Mouse (Mus musculus): Measurements from ENCODE around the gene Cbfa2t3. TPM values are rescaled to one million over a fixed set of nuclear protein-coding genes. Genes with fewer than 3 reads are reported as not detected.

Gene Cbfa2t3
- polyA plus RNA-seq, 1 experiment from 2014 or later: 1.8 TPM

- no peak overlapping the region for H3K4me3 ChIP-seq (ENCODE audit: low read depth, low read length)
- no peaks in the 10 kb centered on the region for H3K9me3 ChIP-seq (ENCODE audit: control insufficient read depth, low read length)
- H3K4me2 ChIP-seq (replicated peaks; ENCODE audit: low read depth): no peak overlapping the region
- WGBS: 42% methylated on average over 12 of the region's 12 CpGs
- H3K36me3 ChIP-seq (ENCODE audit: control insufficient read depth, insufficient read depth, low read length): no peaks in the 10 kb centered on the region
- DNase-seq (ENCODE audit: low spot score) (no peak), ATAC-seq (ENCODE audit: low FRiP score, low TSS enrichment) (no peak)
- H3K27me3 ChIP-seq (ENCODE audit: control insufficient read depth, insufficient read depth, low read length): no peaks in the 10 kb centered on the region
- H3K4me1 ChIP-seq (replicated peaks; ENCODE audit: control insufficient read depth, insufficient read depth): no peaks in the 10 kb centered on the region
- no peak overlapping the region for H3K27ac ChIP-seq (replicated peaks)
- no peak for TF ChIP-seq CTCF (IDR thresholded peaks at IDR 0.05; ENCODE audit: low read depth)
- TF ChIP-seq EP300 (optimal IDR thresholded peaks at IDR 0.05): no peak
- no peak overlapping the region for H3K9ac ChIP-seq (ENCODE audit: low read length)
Observed at GRCm38 (mm10) chr8:122705901-122706561, 7.1 kb upstream of the Cbfa2t3 start.

GRCm38 (mm10) chr8:122704612-122705011, 5.7 kb upstream of the Cbfa2t3 start:
- H3K9me3 ChIP-seq (ENCODE audit: control insufficient read depth, low read length): no peaks in the 10 kb centered on the region
- no peak overlapping the region for H3K27ac ChIP-seq (replicated peaks)
- no peak for TF ChIP-seq EP300 (optimal IDR thresholded peaks at IDR 0.05)
- no peak for TF ChIP-seq CTCF (IDR thresholded peaks at IDR 0.05; ENCODE audit: low read depth)
- H3K4me2 ChIP-seq (replicated peaks; ENCODE audit: low read depth): no peak overlapping the region
- no peaks in the 10 kb centered on the region for H3K36me3 ChIP-seq (ENCODE audit: control insufficient read depth, insufficient read depth, low read length)
- no peaks in the 10 kb centered on the region for H3K27me3 ChIP-seq (ENCODE audit: control insufficient read depth, insufficient read depth, low read length)
- no peaks in the 10 kb centered on the region for H3K4me1 ChIP-seq (replicated peaks; ENCODE audit: control insufficient read depth, insufficient read depth)
- no peak for ATAC-seq (ENCODE audit: low FRiP score, low TSS enrichment)
- WGBS: 81% methylated on average over 3 of the region's 3 CpGs
- DNase-seq (ENCODE audit: low spot score): no peak
- H3K4me3 ChIP-seq (ENCODE audit: low read depth, low read length): no peak overlapping the region
- no peak overlapping the region for H3K9ac ChIP-seq (ENCODE audit: low read length)

- TF ChIP-seq CTCF (IDR thresholded peaks at IDR 0.05; ENCODE audit: low read depth): no peak
- TF ChIP-seq EP300 (optimal IDR thresholded peaks at IDR 0.05): no peak
- Histone ChIP-seq H3K4me3 (ENCODE audit: low read depth, low read length) (no peak overlapping the region), H3K4me2 (replicated peaks; ENCODE audit: low read depth) (no peak overlapping the region), H3K9ac (ENCODE audit: low read length) (no peak overlapping the region), H3K9me3 (ENCODE audit: control insufficient read depth, low read length) (no peaks in the 10 kb centered on the region), H3K27me3 (ENCODE audit: control insufficient read depth, insufficient read depth, low read length) (no peaks in the 10 kb centered on the region), H3K36me3 (ENCODE audit: control insufficient read depth, insufficient read depth, low read length) (no peaks in the 10 kb centered on the region), H3K27ac (replicated peaks) (no peak overlapping the region), H3K4me1 (replicated peaks; ENCODE audit: control insufficient read depth, insufficient read depth) (no peaks in the 10 kb centered on the region)
- WGBS: 84% methylated on average over 6 of the region's 6 CpGs
- no peak for DNase-seq (ENCODE audit: low spot score)
- ATAC-seq (ENCODE audit: low FRiP score, low TSS enrichment): no peak
Observed at GRCm38 (mm10) chr8:122702957-122703356, 4.0 kb upstream of the Cbfa2t3 start.

- H3K4me1 ChIP-seq (replicated peaks; ENCODE audit: control insufficient read depth, insufficient read depth): no peaks in the 10 kb centered on the region
- peak overlapping the region; percentile 35; the same call in 1 of the 2 replicates for H3K27ac ChIP-seq (replicated peaks)
- no peaks in the 10 kb centered on the region for H3K9me3 ChIP-seq (ENCODE audit: control insufficient read depth, low read length)
- H3K9ac ChIP-seq (ENCODE audit: low read length): no peak overlapping the region
- TF ChIP-seq EP300 (optimal IDR thresholded peaks at IDR 0.05) (no peak), CTCF (IDR thresholded peaks at IDR 0.05; ENCODE audit: low read depth) (no peak)
- H3K27me3 ChIP-seq (ENCODE audit: control insufficient read depth, insufficient read depth, low read length): no peaks in the 10 kb centered on the region
- DNase-seq (ENCODE audit: low spot score) (peak; percentile 66), ATAC-seq (ENCODE audit: low FRiP score, low TSS enrichment) (no peak)
- WGBS: 36% methylated on average over 10 of the region's 10 CpGs
- H3K4me2 ChIP-seq (replicated peaks; ENCODE audit: low read depth): no peak overlapping the region
- no peak overlapping the region for H3K4me3 ChIP-seq (ENCODE audit: low read depth, low read length)
- no peaks in the 10 kb centered on the region for H3K36me3 ChIP-seq (ENCODE audit: control insufficient read depth, insufficient read depth, low read length)
Observed at GRCm38 (mm10) chr8:122702301-122702941, 3.5 kb upstream of the Cbfa2t3 start.

GRCm38 (mm10) chr8:122701441-122702185, 2.7 kb upstream of the Cbfa2t3 start:
- no peak for TF ChIP-seq EP300 (optimal IDR thresholded peaks at IDR 0.05)
- no peaks in the 10 kb centered on the region for H3K4me1 ChIP-seq (replicated peaks; ENCODE audit: control insufficient read depth, insufficient read depth)
- no peak overlapping the region for H3K4me3 ChIP-seq (ENCODE audit: low read depth, low read length)
- H3K27me3 ChIP-seq (ENCODE audit: control insufficient read depth, insufficient read depth, low read length): no peaks in the 10 kb centered on the region
- H3K27ac ChIP-seq (replicated peaks): peak overlapping the region; percentile 35; the same call in 1 of the 2 replicates
- H3K9me3 ChIP-seq (ENCODE audit: control insufficient read depth, low read length): no peaks in the 10 kb centered on the region
- H3K4me2 ChIP-seq (replicated peaks; ENCODE audit: low read depth): no peak overlapping the region
- H3K36me3 ChIP-seq (ENCODE audit: control insufficient read depth, insufficient read depth, low read length): no peaks in the 10 kb centered on the region
- 66% methylated on average over 12 of the region's 12 CpGs for WGBS
- no peak overlapping the region for H3K9ac ChIP-seq (ENCODE audit: low read length)
- DNase-seq (ENCODE audit: low spot score): peak; percentile 76
- ATAC-seq (ENCODE audit: low FRiP score, low TSS enrichment): peak; percentile 91

GRCm38 (mm10) chr8:122700628-122701027, 1.7 kb upstream of the Cbfa2t3 start:
- WGBS: 63% methylated on average over 13 of the region's 13 CpGs
- no peak overlapping the region for H3K4me2 ChIP-seq (replicated peaks; ENCODE audit: low read depth)
- no peak for ATAC-seq (ENCODE audit: low FRiP score, low TSS enrichment)
- TF ChIP-seq EP300 (optimal IDR thresholded peaks at IDR 0.05): no peak
- no peaks in the 10 kb centered on the region for H3K4me1 ChIP-seq (replicated peaks; ENCODE audit: control insufficient read depth, insufficient read depth)
- H3K36me3 ChIP-seq (ENCODE audit: control insufficient read depth, insufficient read depth, low read length): no peaks in the 10 kb centered on the region
- H3K27me3 ChIP-seq (ENCODE audit: control insufficient read depth, insufficient read depth, low read length): no peaks in the 10 kb centered on the region
- H3K27ac ChIP-seq (replicated peaks): no peak overlapping the region
- H3K9me3 ChIP-seq (ENCODE audit: control insufficient read depth, low read length): no peaks in the 10 kb centered on the region
- DNase-seq (ENCODE audit: low spot score): no peak
- H3K9ac ChIP-seq (ENCODE audit: low read length): no peak overlapping the region
- no peak overlapping the region for H3K4me3 ChIP-seq (ENCODE audit: low read depth, low read length)

Data from stomach, postnatal 0 days (tissue).